Mouse (Mus musculus) kidney, postnatal 36 days (tissue): ENCODE measurements around the gene Zfp143.
A peak's percentile ranks its signal among the peaks of the same experiment; 100 is the strongest.
"Not testable (repeated sequence)": the region's sequence is repeated elsewhere in the genome, so short reads cannot be mapped to it uniquely, and the experiment has no call there.

Source experiments
- DNase-seq, 2 experiments: peaks; one replicate each; pipeline ENCODE4 v3.0.0; 2021 to 2022; ENCODE audit warnings: mixed read lengths in 2 of 2

The Zfp143 gene

DNA sequence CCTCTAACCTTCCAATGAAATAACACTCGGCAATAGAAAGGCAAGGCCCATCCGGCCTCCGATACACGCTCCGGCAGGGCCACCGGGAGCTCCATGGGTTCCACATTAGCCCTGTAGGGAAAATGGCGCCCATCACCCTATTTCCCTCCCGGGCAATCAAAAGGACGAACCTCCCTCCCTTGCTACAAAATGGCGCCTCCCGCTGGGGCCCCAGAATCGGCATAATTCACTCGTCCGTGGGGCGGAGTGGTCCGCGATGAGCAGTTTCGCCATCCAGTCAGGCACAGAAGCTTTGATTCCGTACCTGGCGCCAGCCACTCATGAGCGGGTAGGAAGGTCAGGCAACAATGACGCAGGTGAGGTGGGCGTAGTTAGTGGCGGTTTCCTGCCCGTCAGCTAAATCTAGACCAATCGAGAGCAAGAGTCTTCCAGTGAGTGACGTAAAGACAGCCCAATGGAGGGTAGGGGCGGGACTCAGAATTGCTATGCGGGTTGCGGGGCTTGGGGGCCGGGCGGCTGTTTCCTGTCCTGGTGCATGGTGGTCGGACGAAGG lies at the start of gene Zfp143:
Zfp143 (plus strand) TSS at position 19 of the 553 bp plus-strand sequence.
- peak; percentile 100 for DNase-seq

DNA sequence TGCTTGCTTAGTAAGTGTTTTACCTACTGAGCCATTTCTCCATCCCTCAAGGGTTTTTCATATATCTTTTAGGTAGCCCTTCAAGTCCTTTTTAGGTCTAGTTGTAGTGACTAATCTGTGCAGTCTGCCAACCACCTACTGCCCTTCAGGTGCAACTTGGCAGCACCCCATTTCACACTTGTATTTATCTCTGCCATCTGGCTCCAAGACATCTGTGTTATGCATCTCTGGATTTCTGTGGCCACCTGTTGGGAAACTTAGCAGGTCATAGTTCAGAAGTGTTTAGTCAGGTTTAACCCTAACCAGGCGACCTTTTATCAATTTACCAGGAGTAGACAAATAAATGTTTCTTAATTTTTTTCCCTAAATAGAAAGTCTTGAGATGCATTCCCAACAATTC lies 49.6 kb upstream of the Zfp143 start:
- DNase-seq, result no peak

DNA sequence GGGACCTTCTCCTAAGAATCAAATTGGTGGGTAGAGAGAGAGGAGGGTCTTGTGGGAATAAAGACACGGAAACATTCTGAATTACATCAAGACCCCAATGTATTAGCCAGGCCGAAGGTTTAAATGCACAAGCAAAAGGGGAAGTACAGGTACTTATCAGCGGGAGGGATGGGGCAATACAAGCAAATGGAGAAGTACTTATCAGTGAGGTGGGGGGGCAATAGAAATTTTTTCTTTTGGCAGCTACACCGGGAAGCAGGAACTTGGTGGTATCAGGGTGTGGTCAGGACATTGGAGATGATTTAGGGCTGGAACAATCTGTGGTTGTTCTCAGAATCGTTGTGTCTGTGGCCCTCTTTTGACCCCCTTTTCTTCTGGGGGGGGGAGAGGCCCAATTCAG lies 46.7 kb upstream of the Zfp143 start:
- DNase-seq, result no peak

DNA sequence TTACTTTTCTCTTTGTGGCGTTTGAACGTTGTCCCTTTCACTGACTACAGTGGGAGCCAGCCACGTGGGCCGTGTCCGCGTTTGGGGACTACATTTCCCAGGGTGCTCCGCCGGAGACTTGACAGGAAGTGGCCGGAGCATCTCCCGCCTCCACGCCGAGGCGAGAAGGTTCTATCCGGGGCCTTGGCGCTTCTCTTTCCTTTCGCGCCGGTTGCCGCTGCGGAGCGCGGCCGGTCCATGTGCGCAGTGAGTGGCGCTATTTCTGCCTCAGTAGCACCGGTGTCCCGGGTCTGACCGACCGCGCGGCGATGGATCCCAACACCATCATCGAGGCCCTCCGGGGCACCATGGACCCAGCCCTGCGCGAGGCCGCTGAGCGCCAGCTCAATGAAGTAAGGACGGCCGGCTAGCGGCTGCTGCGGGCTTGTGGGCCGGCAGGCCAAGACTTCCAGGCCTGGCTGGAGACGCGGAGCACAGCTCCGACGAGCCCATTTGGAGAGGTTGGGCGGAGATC lies 42.8 kb upstream of the Zfp143 start, which contains the start of gene Ipo7:
Ipo7 (plus strand) TSS at position 158 of the 514 bp plus-strand sequence.
- peak; percentile 96 for DNase-seq

DNA sequence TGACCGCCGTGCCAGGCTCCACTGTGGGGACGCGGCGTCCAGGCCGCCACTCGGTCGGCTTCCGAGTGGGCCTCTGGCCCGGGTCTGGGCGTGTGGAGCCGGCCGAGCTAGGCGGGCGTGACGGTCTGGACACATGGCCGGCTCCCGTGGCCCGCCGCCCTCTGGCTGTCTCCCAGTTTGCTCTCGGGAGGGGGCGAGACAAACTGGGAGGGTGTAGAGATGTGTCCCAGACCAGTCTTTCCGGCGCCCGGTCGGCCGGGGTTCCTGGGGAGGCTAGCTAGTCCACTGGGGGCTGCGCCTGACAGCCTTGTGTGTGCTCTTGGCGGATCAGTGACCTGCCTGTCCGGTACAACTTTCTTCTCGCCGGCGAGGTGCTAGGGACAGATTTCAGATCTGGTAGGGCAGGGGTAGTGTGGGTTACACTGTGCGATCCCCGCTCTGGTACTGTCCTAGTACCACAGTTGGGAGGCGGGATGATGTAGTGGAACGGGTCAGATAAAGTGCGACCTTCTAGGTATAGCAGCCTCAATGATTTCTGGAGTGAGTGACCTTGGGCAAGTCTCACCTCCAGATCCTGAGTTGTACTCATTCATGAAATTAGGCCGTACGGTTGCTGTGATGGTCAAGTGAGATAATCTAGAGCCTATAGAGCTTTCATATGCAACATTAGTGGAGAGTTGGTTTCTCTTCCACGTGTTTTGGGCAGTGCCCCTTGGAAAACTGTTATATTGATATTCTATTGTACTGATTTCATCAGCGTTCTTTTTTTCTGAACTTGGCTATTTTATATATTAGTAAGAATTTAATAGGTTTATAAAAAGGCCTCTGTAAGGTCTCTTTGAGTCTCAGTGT lies 42.2 kb upstream of the Zfp143 start:
- peak; percentile 60 to 78 for DNase-seq

DNA sequence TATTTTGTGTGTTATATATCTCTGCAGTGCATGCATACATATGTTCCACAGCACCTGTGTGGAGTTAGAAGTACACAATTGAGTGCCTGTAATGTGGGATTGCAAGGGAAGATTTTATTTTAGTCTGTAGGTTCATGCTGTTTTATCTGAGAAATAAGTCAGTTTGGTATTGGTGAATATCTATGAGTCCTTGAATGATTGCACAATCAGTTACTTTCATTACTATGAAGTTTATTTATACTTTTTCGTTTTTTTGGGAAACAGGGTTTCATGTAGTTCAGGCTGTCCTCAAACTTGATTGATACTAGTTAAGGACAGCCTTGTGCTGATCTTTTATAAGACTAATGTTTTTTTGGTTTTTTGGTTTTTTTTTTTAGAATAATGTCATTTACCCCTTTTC lies 37.5 kb upstream of the Zfp143 start:
- DNase-seq, result no peak

DNA sequence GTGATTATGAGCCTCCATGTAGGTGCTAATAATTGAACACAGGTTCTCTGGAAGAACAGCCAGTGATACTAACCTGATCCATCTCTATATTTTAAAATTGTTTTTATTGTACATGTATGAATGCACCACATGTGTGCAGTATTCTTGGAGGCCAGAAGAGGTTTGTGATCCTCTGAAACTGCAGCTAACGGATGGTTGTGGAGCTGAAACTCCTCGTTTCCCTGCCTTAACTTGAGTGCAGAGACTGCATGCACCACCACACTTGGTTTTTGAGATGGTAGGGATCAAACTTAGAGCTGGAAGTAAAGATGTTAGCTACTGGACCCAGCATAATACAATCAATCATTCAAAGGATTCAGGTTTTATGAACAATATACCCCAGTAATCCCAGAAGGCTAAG lies 34.4 kb upstream of the Zfp143 start:
- no peak for DNase-seq

DNA sequence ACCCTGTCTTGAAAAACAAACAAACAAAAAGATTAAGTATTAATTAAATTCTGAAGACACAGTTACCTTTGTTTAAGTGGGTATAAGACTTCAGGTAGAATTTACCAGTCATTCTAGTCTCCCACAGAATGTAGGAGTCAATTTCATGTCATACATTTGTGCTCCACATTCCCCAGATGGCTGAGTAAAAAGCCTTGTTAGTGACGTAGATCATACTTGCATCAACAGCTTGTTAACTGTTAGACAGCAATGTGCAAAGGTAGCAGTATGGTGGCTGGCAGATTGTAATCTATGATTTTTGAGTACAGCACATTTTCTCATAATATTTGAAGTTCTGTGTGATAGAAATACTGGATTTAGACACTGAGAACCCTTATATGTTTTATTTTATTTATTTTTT lies 32.2 kb upstream of the Zfp143 start:
- DNase-seq, result no peak

DNA sequence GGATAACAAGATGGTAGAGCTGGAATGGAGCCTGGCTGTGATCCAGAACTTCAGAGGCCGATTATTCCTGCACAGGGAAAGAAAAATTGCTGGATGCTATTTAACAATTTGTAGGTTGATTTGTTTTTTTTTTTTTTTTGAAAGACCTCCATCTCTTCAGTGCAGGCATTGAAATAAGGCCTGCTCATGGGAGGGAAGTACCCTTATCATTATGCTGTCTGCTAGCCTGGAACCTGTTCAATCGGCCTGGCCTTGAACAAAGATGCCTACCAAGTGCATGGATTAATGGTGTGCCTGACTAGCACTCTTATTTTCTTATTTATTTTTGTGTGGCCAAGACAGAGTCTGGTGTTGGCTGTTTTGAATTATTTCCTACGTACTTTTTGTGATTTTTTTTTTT lies 30.7 kb upstream of the Zfp143 start:
- DNase-seq, result no peak

DNA sequence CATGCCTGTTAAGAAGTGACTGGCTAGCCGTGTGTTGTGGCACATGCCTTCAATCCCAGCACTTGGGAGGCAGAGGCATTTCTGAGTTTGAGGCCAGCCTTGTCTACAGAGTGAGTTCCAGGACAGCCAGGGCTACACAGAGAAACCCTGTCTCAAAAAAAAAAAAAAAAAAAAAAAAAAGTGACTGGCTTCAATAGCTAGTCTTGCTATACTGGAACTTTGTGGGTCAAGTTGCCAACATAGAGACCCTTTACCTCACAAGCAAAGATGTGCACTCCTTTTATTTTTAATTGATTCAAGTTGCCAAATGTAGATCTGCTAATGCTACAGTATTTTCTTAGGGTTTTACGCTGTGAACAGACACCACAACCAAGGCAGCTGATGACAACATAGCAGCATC lies 3.3 kb upstream of the Zfp143 start:
- DNase-seq, result not testable (repeated sequence)

DNA sequence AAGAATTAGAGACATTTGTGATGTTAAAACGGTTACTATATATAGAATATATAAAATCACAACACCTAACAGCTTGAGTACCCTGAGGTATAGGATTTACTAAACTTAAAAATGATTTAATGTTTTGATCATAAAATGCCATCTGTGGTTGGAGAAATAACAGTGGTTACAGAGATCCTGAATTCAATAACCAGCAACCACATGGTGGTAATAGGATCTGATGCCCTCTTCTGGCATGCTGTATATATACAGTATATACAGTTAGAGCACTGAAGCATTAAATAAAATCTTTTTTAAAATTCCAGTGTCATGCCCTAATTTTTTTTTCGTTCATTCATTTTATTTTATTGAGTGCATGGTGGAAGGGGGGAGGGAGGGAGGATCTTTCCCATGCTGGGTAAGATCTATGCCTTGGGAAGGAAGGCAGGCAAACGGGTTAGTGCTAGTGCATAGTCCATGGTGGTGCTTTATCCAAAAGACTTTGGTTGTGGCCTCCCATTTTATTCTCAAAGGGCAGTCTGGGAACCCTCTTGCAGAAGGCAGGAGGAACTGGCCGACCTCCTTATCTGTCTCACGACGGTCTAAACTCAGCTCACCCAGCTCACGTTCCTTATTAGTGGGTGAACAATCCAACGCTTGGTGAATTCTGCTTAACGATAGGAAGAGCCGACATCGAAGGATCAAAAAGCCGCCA lies 1.8 kb upstream of the Zfp143 start:
- peak in 1 of 2 experiments; percentile 16 for DNase-seq

DNA sequence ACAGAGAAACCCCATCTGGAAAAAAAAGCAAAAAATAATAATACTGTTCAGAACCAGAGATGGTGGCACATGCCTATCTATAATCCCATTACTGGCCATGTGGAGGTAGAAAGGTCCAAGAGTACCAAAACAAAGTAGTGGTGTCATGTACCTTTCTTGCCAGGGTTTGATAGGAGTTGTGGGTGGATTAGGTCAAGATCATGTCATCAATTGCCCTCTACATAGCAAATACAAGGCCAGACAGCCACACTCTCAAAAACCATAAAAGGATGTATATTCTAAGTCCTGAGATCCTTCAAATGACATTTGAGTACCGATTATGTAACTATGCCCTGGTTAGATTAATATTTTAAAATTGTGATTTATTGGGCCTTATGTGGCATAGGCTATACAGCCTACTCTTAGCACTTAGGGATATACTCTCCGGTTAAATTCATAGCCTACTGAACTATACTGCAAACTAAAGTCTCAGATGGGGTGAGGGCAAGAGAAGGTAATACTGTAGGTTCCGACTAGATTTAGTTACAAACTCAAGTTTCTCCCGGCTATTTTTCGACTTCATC lies 830 bp upstream of the Zfp143 start:
- DNase-seq, result no peak

DNA sequence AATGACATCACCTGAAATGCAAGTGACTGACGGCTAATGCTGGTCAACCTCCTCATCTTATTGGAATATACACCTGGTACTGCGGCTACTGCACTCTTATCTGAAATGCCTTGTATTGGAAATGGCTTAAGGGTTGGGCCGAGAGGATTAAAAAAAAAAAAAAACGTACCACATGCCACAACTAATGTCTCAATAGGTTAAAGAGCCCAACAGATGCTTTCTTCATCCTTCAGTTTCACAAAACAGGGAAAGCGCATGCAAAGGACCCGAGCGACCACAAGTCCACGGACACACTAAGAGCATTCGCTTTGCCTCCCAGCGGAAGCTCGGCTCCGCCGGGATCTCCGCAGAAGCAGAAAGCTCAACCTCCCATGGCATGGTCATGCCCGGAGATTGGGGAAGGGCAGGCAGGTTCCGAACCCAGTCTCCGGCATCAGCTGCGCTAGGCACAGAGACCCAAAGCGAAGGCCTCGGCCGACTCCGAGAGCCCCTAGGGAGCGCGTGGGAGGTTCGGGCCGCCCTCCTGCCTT lies 283 bp upstream of the Zfp143 start:
- peak in 1 of 2 experiments; percentile 37 for DNase-seq

DNA sequence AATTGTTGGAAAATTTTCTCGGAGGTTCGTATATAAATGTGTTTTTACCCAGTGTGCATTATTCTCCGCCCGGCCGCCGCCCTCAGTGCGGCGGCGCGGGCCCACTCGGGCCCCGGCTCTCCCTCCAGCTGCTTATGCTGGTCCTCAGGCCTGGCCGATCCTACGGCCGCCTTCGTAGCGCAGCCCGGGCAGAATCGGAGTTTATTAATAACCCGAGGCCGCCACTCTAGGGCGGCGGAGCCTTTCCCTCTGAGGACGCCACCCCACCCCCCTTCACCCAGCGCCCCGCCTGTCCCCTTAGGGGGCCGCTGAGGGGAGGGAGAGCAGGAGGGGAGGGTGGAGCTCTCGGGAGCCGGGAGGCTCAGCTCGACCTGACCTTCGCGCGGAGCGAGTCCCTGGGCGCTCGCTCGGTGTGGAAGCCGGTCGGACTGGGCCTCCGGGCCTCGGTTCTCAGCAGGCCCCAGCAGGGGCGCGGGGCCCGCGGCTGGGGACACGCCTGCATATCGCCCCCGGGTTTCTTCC lies 796 bp downstream of the Zfp143 start:
- DNase-seq, result peak; percentile 93 to 94

DNA sequence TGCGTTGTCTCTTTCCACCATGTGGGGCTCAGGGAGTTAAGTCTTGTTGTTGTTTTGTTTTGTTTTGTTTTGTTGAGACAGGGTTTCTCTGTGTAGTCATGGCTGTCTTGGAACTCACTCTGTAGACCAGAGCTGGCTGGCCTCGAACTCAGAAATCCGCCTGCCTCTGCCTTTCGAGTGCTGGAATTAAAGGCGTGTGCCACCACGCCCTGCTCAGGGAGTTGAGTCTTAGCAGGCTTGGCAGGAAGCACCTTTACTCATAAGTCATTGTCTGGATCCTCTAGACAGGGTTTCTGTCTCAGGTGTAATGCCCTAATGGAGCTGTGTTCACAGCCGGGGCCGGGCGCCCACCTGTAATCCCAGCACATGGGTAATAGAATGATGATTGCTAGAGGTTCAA lies 2.7 kb downstream of the Zfp143 start:
- DNase-seq, result no peak

DNA sequence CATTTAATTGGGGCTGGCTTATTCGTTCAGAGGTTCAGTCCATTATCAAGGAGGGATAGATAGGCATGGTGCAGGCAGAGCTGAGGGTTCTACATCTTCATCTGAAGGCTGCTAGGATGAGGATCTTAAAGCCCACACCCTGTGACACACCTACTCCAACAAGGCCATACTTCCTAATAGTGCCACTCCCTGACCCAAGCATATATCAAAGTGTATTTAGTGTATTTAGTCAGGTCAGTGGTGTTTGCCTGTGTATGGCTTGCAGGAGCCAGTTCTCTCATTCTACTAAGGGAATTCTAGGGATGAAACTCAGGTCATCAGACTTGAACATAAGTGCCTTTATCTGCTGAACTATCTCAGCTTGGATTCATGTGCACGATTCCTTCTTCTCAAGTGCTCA lies 8.1 kb downstream of the Zfp143 start:
- no peak for DNase-seq

DNA sequence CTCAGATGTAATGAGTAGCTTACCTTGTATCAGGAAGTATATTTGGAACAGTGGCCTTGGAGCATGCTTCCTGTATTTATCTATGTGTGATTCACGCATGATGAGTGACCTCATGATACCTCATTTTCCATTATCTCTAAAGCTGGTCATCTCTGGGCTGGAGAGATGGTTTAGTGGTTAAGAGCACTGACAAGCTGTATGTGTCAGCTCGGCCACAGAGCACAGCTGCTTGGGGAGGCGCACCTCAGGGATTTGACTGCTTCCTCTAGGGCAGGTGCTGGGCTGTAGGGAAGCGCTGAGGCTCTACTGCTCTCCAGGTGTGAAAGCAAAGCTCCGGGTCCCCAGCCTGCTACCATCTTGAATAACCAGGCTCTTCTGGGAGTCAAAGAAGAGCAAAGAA lies 17.2 kb downstream of the Zfp143 start:
- DNase-seq, result no peak

DNA sequence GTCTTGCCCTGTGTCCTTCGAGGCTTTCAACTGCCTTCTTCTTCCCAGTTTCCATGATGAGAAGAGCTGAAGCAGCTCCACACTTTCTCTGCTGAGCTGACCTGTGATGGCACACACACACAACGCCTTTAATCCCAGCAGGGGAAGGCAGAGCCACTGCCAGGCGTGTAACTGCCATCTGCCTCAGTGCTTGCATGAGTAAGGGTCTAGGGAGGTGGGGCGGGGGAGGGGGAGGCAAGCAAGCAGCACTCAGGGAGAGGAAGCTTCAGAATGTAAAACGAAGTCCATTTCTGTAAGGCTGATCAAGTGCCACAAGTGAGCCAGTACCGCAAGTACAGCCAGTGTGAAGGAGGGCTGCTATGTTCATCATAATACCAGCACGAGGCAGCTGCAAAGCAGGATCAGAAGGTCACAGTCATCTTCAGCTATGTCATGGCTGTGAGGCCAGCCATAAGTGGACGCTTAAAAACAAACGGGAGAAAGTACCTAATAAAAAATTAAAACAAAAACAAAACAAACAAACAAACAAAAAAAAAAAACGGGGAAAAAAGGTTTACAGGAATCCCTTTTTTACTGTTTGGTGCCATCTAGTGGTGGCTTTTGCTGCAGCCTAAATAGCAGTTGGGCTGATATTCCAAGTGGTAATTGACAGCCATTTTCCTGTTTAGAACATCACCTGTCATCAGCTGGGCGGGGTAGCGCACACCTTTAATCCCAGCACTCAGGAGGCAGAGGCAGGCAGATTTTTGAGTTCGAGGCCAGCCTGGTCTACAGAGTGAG lies 22.6 kb downstream of the Zfp143 start:
- DNase-seq, result peak; percentile 66 to 80

DNA sequence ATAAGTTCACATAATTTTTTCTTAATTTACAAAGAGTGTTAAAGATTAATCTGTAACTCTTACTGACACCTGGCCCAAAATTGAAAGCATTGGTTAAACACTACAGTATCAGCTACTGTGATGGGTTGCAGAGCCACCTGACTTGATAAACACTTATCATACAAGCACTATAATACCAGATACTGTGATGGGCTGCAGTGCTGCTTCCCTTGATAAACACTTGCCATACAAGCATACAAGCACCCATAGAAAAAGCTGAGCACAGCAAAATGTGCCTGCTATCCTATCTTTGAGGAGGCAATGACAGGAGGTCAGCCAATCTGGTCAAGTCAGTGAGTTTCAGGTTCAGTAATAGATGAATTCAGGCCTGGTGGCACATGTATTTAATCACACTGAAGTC lies 24.2 kb downstream of the Zfp143 start:
- DNase-seq, result no peak

DNA sequence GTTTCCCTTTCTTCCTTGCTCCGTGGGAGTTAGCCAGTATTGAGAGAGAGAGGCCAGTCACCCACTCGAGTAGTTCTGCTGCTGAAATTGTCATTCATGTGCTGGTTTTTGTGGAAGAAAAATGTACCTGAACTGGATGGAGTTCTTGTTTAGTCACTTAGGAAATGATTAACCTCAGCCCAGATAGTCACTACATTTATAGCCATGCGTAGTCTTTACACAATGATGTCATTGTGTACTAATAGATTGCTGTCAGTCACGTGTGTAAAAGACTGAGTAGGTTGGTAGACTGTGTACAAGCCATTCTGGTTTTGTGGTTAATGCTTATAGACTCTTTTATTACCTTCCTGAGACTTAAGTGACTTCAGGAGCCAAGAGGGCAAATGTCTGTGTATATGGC lies 26.9 kb downstream of the Zfp143 start:
- peak in 1 of 2 experiments; percentile 35 for DNase-seq

DNA sequence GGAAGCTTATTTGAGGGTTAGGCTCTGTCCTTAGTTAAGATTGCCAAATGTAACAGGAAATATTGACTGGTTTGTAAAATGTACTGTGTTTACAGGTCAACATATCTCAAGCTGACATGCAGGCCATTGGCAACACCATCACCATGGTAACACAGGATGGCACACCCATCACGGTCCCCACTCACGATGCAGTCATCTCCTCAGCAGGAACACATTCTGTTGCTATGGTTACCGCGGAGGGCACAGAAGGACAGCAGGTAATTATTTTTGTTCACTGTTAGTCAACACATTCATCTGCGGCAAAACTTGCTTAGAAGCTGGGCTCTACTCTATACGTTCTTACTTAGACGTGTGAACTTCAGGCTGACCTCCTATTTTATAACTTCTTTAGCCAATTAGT lies 30.7 kb downstream of the Zfp143 start:
- DNase-seq, result no peak

DNA sequence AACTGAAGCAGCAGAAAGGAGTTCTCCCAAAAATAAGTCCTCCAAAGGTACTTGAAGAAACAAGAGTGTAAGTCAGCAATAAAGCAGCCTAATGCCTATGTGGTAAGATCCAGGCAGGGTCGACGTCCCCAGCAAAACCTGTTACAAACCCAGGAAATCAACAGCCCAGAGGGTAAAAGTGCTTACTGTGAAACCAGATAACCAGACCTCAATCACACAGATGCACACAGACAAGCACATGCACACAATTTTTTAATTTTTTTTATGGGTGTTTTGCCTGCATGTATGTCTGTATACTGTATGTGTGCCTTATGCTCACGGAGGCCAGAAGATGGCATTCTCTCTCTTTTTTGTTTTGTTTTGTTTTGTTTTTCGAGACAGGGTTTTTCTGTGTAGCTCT lies 35.3 kb downstream of the Zfp143 start:
- DNase-seq, result no peak
